Mouse (Mus musculus) CH12.LX (cell line): ENCODE data around the gene Ezh2. TPM values are rescaled to one million over a fixed set of nuclear protein-coding genes. Genes with fewer than 3 reads are reported as not detected.
"Not testable (repeated sequence)": the region's sequence is repeated elsewhere in the genome, so short reads cannot be mapped to it uniquely, and the experiment has no call there.

ENCODE experiments used
- DNase-seq: peaks from one replicate; pipeline ENCODE4 v3.0.0-alpha.2; 2013; ENCODE audit errors: extremely low read depth
- H3K27ac ChIP-seq: 2 replicates; pipeline ENCODE4 v1.5.1; 2012; ENCODE audit warnings: low read depth, mild to moderate bottlenecking, control low read depth, moderate library complexity; ENCODE audit not compliant: insufficient read depth
- H3K27me3 ChIP-seq: replicated peaks from 2 replicates; pipeline ENCODE3; 2012; ENCODE audit warnings: inconsistent platforms
- H3K36me3 ChIP-seq, 2 experiments: replicated peaks in 1 of 2; 2 replicates each; pipeline versions ENCODE3 to v1.6.1; 2012; ENCODE audit warnings: inconsistent platforms in 1 of 2, low read length in 1 of 2, mild to moderate bottlenecking in 1 of 2, mixed read lengths in 1 of 2, moderate library complexity in 1 of 2; ENCODE audit not compliant: control insufficient read depth in 1 of 2, insufficient read depth in 1 of 2
- H3K4me1 ChIP-seq, 2 experiments: 2 replicates each; pipeline ENCODE4 v1.6.1; 2012; ENCODE audit warnings: inconsistent platforms in 1 of 2, moderate library complexity in 1 of 2; ENCODE audit not compliant: insufficient read depth in 2 of 2, control insufficient read depth in 1 of 2
- H3K4me2 ChIP-seq: 2 replicates; pipeline ENCODE4 v1.6.1; 2012; ENCODE audit warnings: low read depth, mild to moderate bottlenecking, control low read depth; ENCODE audit not compliant: poor library complexity, insufficient read depth, severe bottlenecking
- H3K4me3 ChIP-seq, 3 experiments: fragments of 150-350 bp in 1 of 3; sonication (generic) in 1 of 3; replicated peaks in 1 of 3; 2 replicates each; pipeline versions ENCODE3 to v1.5.1; 2011 to 2012; ENCODE audit warnings: low read depth in 2 of 3, low read length in 2 of 3, mild to moderate bottlenecking in 2 of 3, moderate library complexity in 2 of 3, control low read depth in 1 of 3, improper control_type of control experiment in 1 of 3, inconsistent platforms in 1 of 3, mixed read lengths in 1 of 3; ENCODE audit not compliant: poor library complexity in 1 of 3
- H3K79me2 ChIP-seq: replicated peaks from 2 replicates; pipeline ENCODE4 v1.6.1; 2012; ENCODE audit warnings: mild to moderate bottlenecking, moderate library complexity; ENCODE audit not compliant: control insufficient read depth, poor library complexity, insufficient read depth, severe bottlenecking; ENCODE audit errors: extremely low read depth
- H3K9ac ChIP-seq: 2 replicates; pipeline ENCODE4 v1.6.1; 2012; ENCODE audit warnings: low read depth, mild to moderate bottlenecking, control low read depth, moderate library complexity; ENCODE audit not compliant: insufficient read depth
- H3K9me3 ChIP-seq: replicated peaks from 2 replicates; pipeline ENCODE3; 2012; ENCODE audit warnings: low read length, inconsistent platforms, mixed read lengths
- BHLHE40 ChIP-seq: IDR thresholded peaks from 2 replicates; pipeline ENCODE4 v1.6.1; 2011; ENCODE audit warnings: mild to moderate bottlenecking, low read depth, low read length, improper control_type of control experiment
- CHD1 ChIP-seq: IDR thresholded peaks from 2 replicates; pipeline ENCODE4 v1.6.1; 2012; ENCODE audit warnings: low read depth, low read length, improper control_type of control experiment, inconsistent platforms
- CTCF ChIP-seq, 2 experiments: IDR thresholded peaks in 1 of 2; conservative IDR thresholded peaks in 1 of 2; 2 replicates each; pipeline ENCODE4 v1.5.1; 2011 to 2012; ENCODE audit warnings: low read depth in 2 of 2, low read length in 2 of 2, improper control_type of control experiment in 1 of 2, inconsistent platforms in 1 of 2, mild to moderate bottlenecking in 1 of 2, moderate library complexity in 1 of 2
- IRF4 ChIP-seq: IDR thresholded peaks from 2 replicates; pipeline ENCODE4 v1.6.1; 2014; ENCODE audit warnings: low read depth, mild to moderate bottlenecking, inconsistent platforms, low read length, improper control_type of control experiment
- JUN ChIP-seq: IDR thresholded peaks from 2 replicates; pipeline ENCODE4 v1.6.1; 2011; ENCODE audit warnings: low read depth, mild to moderate bottlenecking, low read length, improper control_type of control experiment, moderate library complexity; ENCODE audit not compliant: insufficient read depth
- JUND ChIP-seq: conservative IDR thresholded peaks from 2 replicates; pipeline ENCODE4 v1.6.1; 2011; ENCODE audit warnings: low read depth, low read length, improper control_type of control experiment
- MAFK ChIP-seq: IDR thresholded peaks from 2 replicates; pipeline ENCODE4 v1.6.1; 2011; ENCODE audit warnings: low read length, improper control_type of control experiment; ENCODE audit not compliant: insufficient replicate concordance
- MAX ChIP-seq: IDR thresholded peaks from 2 replicates; pipeline ENCODE4 v1.6.1; 2011; ENCODE audit warnings: low read length, improper control_type of control experiment
- MYC ChIP-seq: IDR thresholded peaks from 2 replicates; pipeline ENCODE4 v1.6.1; 2011; ENCODE audit warnings: low read depth, mild to moderate bottlenecking, improper control_type of control experiment, low read length
- NELFE ChIP-seq: IDR thresholded peaks from 2 replicates; pipeline ENCODE4 v1.6.1; 2011; ENCODE audit warnings: low read depth, low read length, improper control_type of control experiment
- RAD21 ChIP-seq: IDR thresholded peaks from 2 replicates; pipeline ENCODE4 v1.6.1; 2011; ENCODE audit warnings: low read depth, mild to moderate bottlenecking, low read length, improper control_type of control experiment, moderate library complexity
- RCOR1 ChIP-seq: conservative IDR thresholded peaks from 2 replicates; pipeline ENCODE4 v1.6.1; 2012; ENCODE audit warnings: low read depth, mild to moderate bottlenecking, inconsistent platforms, low read length, improper control_type of control experiment
- SIN3A ChIP-seq: IDR thresholded peaks from 2 replicates; pipeline ENCODE4 v1.6.1; 2012; ENCODE audit warnings: low read length, improper control_type of control experiment, inconsistent platforms
- SMC3 ChIP-seq: IDR thresholded peaks from 2 replicates; pipeline ENCODE4 v1.6.1; 2011; ENCODE audit warnings: low read depth, low read length, improper control_type of control experiment
- TBP ChIP-seq: conservative IDR thresholded peaks from 2 replicates; pipeline ENCODE4 v1.6.1; 2011; ENCODE audit warnings: low read depth, low read length, improper control_type of control experiment
- USF1 ChIP-seq: IDR thresholded peaks from 2 replicates; pipeline ENCODE4 v1.6.1; 2014; ENCODE audit warnings: low read depth, mild to moderate bottlenecking, inconsistent platforms, low read length, improper control_type of control experiment
- USF2 ChIP-seq: conservative IDR thresholded peaks from 2 replicates; pipeline ENCODE4 v1.6.1; 2011; ENCODE audit warnings: low read depth, low read length, improper control_type of control experiment
- ZKSCAN1 ChIP-seq: IDR thresholded peaks from 2 replicates; pipeline ENCODE4 v1.6.1; 2012; ENCODE audit warnings: low read depth, inconsistent platforms, low read length, improper control_type of control experiment, borderline replicate concordance
- dilution Hi-C: fragments of 300-500 bp; cut with MboI; formaldehyde crosslinking; loops from 2 replicates; pipeline ENCODE4 v1.14.3; 2020; ENCODE audit warnings: low sequenced_read_pairs; ENCODE audit not compliant: extremely low pct_unique_long_range_greater_than_20kb, extremely low pct_ligation_motif_present
- in situ Hi-C: fragments of 300-500 bp; cut with MboI; formaldehyde crosslinking; loops from 3 replicates; pipeline ENCODE4 v1.14.3; 2019; ENCODE audit warnings: low sequenced_read_pairs, low pct_ligation_motif_present, low pct_unique_long_range_greater_than_20kb, mixed read lengths
- polyA plus RNA-seq: library from polyadenylated mRNA; unstranded; fragments of >175 nt; gene quantifications from 2 replicates; pipeline ENCODE4 v1.2.1, GENCODE M21; 2012; ENCODE audit warnings: low read depth; ENCODE audit not compliant: insufficient read length
- total RNA-seq, 2 experiments: library from RNA; depleted of rRNA; stranded (reverse); fragments of 300-350 nt in 1 of 2; fragments of >200 nt in 1 of 2; gene quantifications; 2 replicates each; pipeline ENCODE4 v1.2.3; 2012 to 2014

Gene Ezh2
- total and polyA plus RNA-seq, 3 experiments, result 66.3 to 154 (median 127) TPM

DNA sequence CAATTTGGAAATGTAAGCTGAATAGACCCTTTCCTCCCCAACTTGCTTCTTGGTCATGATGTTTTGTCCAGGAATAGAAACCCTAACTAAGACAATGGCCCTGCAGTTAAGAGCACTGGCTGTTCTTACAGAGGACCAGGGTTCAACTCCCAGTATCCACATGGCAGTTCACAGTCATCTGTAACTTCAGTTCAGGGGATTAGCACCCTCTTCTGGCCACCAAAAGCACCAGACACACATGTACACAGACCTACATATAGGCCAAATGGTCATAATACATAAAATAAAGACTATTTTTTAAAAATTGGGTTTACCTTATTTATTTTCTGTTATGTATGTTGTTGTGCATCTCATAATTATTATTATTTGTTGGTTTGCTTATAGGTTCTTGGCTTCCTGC is 38.3 kb upstream of the Ezh2 start:
- Histone ChIP-seq H3K79me2 (no peaks in the 10 kb centered on the region), H3K27me3 (no peaks in the 10 kb centered on the region), H3K36me3 (no peaks in the 10 kb centered on the region), H3K4me3 (no peak overlapping the region), H3K4me1 (peaks cover 0 to 11% of the 10 kb centered on the region in 2 experiments; a peak in 1 of 4 replicates), H3K9ac (no peak overlapping the region), H3K9me3 (no peaks in the 10 kb centered on the region), H3K4me2 (no peak overlapping the region), H3K27ac (no peak overlapping the region)
- peak; percentile 69 for TF ChIP-seq SMC3
- peak; percentile 94 for TF ChIP-seq MYC
- TF ChIP-seq JUN, result no peak
- peak in 1 of 2 experiments; percentile 69; a peak in 2 of 4 replicates for TF ChIP-seq CTCF (conservative IDR thresholded peaks at IDR 0.05 in 1 of 2, IDR thresholded peaks at IDR 0.05 in 1 of 2; ENCODE audit: low read depth in 2 of 2, low read length in 2 of 2)
- TF ChIP-seq ZKSCAN1, result no peak
- peak; percentile 57 for TF ChIP-seq MAX
- peak; percentile 77 for TF ChIP-seq RAD21
- dilution Hi-C loops, result no loop called here
- peak; percentile 59 for DNase-seq
- in situ Hi-C loops, result no loop called here

GRCm38 (mm10) chr6:47630061-47630460 is 34.9 kb upstream of the Ezh2 start:
- H3K4me3 ChIP-seq, in situ Hi-C loops, DNase-seq, dilution Hi-C loops, H3K4me2 ChIP-seq, H3K27ac ChIP-seq, H3K36me3 ChIP-seq, H3K27me3 ChIP-seq, H3K9ac ChIP-seq, H3K79me2 ChIP-seq, H3K4me1 ChIP-seq, H3K9me3 ChIP-seq: not testable (repeated sequence)
- TF ChIP-seq TBP, result peak; percentile 77

DNA sequence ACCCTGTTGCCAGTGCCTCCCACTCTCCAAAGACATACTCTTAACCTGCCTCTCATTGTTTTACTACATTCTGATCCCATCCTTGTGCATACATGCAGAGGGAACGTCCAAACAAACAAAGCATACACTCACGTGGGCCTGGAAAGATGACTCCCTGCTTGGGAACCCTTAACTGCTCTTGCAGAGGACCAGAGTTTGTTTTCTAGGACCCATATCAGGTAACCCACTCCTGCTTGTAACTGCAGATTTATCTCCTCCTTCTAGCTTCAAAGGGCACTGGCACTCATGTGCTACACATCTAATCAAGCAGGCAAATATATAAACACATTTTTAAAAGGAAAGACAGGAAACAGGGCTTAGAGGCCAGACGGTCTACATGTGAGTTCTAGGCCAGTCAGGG is 32.8 kb upstream of the Ezh2 start:
- no peak for DNase-seq

More for the DNA sequence above, 32.8 kb upstream of the Ezh2 start:
- H3K9ac ChIP-seq, result no peak overlapping the region
- in situ Hi-C loops, result no loop called here
- H3K4me1 ChIP-seq, result no peaks in the 10 kb centered on the region; a peak in 1 of 4 replicates
- no peaks in the 10 kb centered on the region for H3K9me3 ChIP-seq
- no peak overlapping the region for H3K4me2 ChIP-seq
- no peak for TF ChIP-seq IRF4
- no peak for TF ChIP-seq BHLHE40
- no peak for TF ChIP-seq RAD21
- TF ChIP-seq NELFE, result no peak
- TF ChIP-seq CTCF (conservative IDR thresholded peaks at IDR 0.05 in 1 of 2, IDR thresholded peaks at IDR 0.05 in 1 of 2; ENCODE audit: low read depth in 2 of 2, low read length in 2 of 2), result no peak
- no peak for TF ChIP-seq RCOR1
- TF ChIP-seq ZKSCAN1, result no peak
- TF ChIP-seq JUN, result no peak
- TF ChIP-seq JUND, result no peak
- TF ChIP-seq CHD1, result no peak
- no peak for TF ChIP-seq SIN3A
- TF ChIP-seq USF1, result no peak
- no peak for TF ChIP-seq MAFK
- TF ChIP-seq USF2, result no peak
- TF ChIP-seq SMC3, result no peak
- no peaks in the 10 kb centered on the region for H3K79me2 ChIP-seq
- H3K27me3 ChIP-seq, result no peaks in the 10 kb centered on the region
- H3K27ac ChIP-seq, result no peak overlapping the region
- dilution Hi-C loops, result no loop called here
- H3K4me3 ChIP-seq, result no peak overlapping the region
- H3K36me3 ChIP-seq, result no peaks in the 10 kb centered on the region
